Mouse (Mus musculus): Measurements from ENCODE around the gene Taok2.

Gene Taok2

DNA sequence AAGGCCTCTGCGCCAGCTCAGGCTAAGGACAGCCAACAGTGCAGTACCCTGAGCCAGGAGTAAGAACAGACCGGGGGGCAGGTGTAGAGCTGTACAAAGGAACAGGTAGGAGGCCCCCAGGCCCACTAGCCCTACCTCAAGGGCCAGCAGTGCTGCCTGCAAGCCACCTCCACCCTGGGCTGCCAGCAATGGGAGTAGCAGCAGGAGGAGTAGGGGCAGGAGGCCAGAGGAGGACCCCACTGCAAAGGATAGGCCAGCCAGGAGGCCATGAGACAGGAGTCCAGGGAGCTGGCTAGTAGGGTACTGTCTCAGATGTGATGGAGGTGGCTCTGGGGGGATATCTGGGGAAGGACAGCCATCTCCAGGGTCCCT, 14.0 kb downstream of the Taok2 start:
- in situ Hi-C loops (cut with MseI, MboI): no loop called here

DNA sequence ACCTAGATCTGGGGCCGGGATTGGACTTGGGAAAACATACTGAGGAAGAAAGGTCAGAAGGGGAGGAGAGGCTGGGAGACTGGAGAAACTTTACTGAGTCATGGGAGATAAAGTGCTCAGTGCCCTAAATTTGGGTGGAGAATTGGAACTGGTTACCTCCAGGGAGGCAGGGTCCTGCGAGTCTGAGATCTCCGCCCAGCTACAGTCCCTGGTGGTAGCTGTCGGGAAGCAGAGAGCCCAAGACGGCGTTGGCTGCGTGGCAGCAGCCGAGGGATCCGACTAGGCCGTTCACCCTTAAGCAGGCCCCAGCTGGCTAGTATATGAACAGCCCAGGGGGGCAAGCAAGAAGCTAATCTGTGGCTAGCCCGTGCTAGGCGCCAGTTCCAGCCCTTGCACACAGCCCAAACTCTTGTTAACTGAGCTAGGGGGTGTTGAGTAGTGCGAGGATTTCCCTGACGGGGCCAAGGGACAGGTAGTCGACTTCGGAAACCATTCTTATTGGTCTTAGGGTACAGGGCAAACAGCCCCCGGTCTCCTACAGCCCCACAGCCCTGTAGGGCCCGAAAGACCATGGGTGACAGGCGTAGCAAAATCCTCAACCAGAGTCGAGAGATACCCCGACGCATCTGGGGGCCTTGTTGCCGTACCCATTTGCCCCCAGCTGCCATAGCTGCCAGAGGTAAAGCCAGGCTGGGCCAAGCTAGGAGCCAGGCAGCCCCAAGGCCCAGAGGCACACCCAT, 14.6 kb downstream of the Taok2 start:
- in situ Hi-C loops (cut with MseI, MboI): no loop called here

DNA sequence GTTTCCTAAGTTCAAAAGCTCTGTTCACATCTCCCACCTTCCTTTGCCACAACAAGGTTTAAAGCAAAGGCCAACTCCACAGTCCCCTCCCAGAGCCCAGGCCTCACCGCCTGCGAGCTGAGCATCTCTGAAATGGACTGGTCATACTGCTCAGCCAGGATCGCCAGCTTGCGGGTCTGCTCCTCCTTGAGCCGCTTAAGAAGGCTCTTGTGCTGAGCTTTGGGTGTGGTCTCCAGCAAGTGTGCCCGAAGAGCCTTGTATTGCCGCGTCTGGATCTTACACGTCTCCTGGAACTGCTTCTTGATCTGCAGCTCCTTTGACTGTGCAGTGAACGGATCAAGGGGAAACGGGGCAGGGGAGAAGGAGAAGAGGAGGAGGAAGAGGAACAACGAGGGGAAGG, 16.5 kb downstream of the Taok2 start:
- in situ Hi-C loops (cut with MseI, MboI): no loop called here

DNA sequence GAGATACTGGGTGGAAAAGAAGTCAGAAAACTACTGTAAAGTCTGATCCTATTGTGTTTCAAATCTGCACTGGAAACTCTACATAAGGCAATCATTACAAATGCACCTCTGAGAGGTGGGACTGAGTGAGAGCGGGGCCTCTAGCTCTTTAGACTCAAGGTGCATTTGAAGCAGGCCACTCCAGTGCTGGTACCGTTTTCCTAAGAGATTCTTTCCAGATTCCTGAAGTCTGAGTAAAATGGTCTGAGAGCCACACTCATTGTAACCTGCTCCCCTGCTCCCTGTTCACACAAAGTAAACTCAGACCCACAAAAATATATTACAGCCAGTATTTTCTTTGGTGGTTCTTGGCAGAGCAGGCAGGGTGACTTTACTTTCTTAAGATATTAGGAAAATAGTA, 17.0 kb downstream of the Taok2 start:
- in situ Hi-C loops (cut with MseI, MboI): no loop called here

DNA sequence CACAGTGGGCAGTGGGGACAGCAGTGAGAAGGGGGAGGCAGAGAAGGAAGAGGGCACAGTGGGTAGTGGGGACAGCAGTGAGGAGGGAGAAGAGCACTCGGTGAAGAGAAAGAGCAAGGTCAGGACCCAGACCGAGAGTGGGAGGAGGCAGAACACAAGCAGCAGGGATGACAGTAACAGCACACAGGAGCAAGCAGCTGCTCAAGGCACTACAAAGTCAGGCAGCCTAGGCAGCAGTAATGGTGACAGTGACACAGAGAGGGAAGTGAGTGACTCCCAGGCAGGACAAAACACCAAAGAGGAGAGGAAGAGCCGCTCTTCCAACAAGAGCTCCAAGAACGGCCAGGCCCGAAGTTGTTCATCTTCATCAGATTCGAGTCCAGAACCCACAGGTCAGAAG, 20.7 kb downstream of the Taok2 start:
- in situ Hi-C loops (cut with MseI, MboI): no loop called here

DNA sequence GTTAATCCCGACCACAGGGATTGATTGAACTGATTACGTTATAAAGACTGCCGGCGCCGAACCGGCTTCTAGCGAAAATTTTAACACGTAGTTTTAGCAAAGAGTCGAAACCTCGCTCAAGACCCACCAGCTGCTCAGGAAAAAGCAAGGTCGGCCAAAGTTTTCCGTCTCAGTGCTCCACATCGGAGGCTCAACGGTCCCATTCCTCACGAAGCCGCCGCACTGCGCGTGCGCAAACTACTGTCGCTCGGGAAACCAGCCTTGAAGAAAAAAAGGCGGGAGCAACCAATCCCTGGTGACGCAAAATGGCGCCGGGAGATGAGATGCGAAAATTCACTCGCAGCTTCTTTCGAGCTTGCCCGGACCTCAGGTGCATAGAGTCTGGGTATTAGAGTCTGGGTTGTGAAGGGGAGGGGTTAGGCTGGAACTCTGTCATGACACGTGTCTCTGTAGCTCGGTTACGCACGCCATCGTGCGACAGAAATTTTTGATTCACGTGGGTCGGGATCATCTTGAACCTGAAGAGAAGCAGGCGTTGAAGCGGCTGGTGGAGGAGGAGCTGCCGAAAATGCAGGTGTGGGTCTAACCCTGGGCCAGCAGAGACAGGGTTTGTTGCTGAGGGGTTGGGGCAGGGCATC, 22.2 kb downstream of the Taok2 start, which contains the start of gene Ino80e:
Ino80e (minus strand) TSS at position 231 of the 638 bp plus-strand sequence.
- in situ Hi-C loops (cut with MseI, MboI): no loop called here

DNA sequence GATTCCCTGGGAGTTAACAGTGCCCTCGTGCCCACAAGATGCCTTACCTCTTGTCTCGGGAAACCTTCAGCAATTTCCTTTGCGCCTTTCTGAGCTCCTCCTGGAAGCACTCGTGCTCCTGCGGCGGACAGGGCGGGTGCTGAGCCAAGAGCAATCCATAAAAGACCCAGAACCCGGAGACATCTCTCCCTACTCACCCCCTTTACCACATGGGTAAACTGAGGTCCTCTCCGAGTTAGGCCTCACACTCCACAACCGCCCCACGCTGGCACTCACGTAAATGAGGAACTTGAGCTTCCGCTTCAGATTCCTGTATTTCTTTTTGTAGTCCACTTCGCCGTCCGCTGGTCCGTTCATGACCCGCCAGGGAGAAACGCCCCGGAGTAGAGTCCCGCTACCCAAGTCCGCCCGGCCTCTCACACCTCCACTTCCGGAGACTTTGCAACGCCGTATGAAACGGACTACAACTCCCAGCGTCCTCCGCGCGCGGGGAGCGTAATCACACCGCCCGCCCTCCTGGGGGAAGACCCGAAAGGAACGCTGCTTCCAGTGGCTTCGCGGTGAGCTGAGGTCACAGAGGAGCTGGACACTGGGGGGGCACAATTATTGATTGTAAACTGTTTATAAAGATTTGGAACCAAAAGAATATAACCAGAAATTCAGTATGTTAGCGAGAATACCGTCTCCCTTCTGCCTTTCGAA, 22.9 kb downstream of the Taok2 start, which contains the start of gene Hirip3:
Hirip3 (plus strand) TSS at position 544 of the 702 bp plus-strand sequence.
- in situ Hi-C loops (cut with MseI, MboI): no loop called here

DNA sequence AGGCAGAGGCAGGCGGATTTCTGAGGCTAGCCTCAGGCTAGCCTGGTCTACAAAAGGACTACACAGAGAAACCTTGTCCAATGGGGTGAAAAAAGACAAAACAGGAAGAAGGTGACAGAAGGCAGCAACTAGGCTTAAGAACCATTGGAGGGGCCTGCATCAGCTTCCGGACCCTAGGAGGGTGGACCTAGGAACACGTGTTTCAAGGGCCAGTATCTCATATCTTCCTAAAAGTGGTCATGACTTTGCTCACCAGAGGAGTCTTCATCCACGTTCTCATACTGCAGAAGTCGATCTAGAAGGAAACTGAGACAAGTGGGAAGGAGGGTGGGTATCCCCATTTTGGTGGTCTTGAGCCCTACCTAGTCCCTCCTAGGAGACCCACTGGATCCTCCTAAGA, 23.5 kb downstream of the Taok2 start:
- in situ Hi-C loops (cut with MseI, MboI): no loop called here

DNA sequence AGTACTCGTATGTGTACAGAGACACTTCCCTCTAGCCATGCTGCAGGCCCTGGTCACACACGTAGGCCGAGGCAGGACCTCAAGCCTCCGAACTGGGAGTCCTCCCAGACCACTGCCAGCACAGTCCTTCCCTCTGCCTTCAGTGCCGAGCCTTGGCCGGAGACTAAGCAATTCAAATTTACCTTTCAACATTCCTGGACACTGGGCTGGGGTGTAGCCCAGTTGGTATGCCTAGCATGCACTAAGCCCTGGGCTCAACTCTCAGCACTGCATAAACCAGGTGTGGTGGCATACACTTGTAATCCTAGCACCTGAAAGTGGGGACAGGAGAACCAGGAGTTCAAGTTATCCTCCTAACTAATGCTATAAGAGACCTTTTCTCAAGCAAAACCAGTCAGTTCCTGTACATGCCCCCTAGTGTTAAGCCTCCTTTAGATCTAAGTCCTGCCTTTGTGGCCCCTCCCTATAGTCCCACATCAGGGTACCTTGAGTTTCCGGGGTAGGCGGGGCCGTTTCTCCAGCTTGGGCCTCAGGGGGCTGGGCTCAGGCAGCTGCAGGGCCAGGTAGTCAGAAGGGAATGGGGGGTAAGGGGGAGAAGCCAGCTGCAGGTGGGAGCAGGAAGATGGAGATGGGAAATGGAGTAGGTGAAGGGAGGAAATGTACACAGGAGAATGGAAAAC, 27.6 kb downstream of the Taok2 start:
- in situ Hi-C loops (cut with MseI, MboI): no loop called here

DNA sequence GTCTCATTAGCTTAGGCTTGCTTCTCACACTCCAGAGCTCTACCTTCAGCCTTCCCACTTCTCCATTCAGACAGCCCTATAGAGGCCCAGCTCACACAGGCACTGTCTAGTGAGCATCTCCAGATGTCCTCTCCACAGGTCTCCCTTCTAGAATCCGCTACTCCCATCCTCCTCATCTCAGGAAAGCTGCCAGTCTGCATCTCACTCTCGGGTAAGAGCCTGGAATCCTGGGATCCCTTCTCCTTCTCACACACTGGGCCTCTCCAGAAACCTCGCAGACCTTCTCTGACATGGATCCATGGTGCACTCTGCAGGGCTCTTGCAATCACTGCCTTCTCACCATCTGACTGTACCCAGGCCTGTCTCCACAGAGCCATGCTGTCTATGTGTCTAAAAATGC, 28.9 kb downstream of the Taok2 start:
- in situ Hi-C loops (cut with MseI, MboI): no loop called here

DNA sequence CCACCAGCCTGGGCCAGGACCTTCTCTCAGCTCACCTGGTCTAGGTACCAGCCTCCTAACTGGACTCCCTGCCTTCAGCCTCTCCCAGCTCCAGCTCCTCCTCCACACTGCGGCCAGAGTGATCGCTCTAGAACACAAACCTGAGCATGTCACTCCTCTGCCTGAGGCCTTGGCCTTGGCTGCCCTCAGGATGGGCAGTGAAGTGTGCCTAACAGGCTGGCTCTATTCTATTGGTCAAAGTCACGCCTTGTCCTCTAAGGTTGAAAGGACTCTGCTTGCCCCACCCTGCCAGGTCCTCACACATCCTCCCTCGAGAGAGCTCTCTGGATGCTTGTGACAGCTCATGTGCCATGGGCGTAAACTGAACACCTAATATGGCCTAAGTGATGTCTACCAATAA, 31.0 kb downstream of the Taok2 start:
- in situ Hi-C loops (cut with MseI, MboI): no loop called here

DNA sequence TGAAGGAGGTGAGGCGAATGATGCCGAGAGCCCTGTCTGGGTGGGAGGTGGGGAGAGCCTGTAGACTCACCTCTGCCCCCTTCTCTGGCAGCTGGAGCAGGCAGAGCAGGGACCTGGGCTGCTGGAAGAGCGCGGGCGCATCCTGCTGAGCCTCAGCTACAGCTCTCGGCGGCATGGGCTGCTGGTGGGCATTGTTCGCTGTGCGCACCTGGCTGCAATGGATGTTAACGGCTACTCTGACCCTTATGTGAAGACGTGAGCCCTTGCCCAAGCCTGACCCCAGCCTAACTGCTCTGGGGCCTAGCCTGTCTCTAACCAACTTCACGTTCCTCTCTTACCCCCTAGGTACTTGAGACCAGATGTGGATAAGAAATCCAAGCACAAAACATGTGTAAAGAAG, 33.3 kb downstream of the Taok2 start:
- in situ Hi-C loops (cut with MseI, MboI): no loop called here

DNA sequence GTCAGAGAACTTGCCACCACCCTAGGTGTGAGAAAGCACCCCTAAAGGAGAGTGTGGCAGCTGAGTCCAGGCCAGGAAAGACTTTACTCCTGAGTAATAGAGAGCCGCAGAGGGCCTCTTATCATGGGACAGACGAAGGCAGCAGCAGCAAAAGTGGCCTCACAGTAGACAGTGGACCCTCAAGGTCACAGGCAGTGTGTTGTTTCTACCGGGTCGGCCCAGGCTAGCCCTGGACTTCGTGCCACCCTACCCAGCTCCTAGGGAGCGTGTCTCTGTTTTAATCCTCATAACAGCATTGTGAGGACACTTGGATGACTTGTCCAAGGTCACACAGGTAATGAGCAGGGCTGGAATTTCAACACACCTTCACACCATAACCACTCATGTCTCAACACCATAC, 34.3 kb downstream of the Taok2 start:
- in situ Hi-C loops (cut with MseI, MboI): no loop called here

DNA sequence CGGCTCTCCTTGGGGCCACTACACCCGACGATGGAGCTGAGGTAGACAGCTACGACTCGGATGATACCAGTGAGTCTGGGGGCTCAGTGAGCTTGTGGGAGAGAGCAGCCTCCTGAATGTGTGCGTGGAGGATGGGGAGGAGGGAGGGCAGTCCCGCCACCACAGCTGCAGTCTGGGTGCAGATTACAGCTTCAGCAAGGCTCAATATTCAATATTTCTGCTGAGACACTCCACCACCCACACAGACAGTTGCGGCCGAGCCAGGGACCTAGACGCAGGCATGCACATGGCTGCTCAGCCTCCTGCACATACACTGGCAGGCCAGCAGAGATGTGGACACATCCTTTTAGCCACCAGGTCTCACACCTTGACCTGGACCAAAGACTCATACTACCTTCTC, 35.7 kb downstream of the Taok2 start:
- in situ Hi-C loops (cut with MseI, MboI): loop anchor here in 1 of 2 experiments (25.0 kb wide), 1 partner anchor 114 kb away; the partner anchor contains the start of gene Sez6l2

DNA sequence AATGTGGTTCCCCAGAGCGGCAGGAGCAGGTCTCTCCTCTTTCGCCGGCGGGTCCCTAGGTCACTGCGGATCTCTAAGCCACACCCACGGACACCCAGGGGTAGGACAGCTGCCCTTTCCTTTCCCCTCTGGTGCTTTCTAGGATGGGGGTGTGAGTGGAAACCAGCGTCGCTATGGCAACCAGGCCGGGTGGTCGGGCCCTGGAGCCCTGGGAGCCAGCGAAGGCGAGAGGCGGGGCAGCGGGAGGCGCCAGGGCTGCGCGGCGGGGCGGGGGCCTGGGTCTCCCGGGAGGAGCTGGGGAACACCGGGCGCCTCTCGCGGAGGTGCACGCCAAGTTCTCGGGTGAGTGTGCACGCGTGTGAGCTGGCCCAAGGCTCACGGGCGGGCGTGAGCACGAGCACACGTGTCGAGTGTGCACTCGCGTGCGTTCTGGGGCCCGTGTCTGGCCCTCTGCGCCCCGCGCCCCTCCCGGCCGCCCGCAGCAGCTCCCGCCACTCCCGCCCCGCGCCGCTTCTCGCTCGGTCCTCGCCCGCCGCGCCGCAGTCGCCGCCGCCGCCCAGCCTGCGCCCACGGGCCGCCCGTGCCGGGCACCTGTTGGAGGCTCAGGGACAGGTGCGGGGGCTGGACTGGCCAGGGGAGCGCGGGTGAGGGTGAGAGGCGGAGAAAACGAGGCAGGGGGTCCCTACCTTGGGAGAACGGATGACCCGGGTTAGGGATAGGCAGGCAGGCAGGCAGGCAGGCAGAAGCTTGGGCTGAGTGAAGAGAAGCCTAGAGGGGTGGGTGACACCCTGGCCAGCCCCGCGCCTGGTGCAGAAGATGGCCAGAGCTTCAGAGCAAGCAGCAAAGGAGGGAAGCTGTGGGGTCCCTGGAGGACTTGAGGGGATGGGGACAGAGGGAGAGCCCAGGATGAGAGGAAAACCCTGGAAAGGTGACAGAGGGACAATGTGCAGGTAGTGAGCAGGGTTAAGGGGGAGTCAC, 36.8 kb downstream of the Taok2 start:
- in situ Hi-C loops (cut with MseI, MboI): loop anchor here in 1 of 2 experiments (25.0 kb wide), 1 partner anchor 115 kb away; the partner anchor contains the start of gene Sez6l2

DNA sequence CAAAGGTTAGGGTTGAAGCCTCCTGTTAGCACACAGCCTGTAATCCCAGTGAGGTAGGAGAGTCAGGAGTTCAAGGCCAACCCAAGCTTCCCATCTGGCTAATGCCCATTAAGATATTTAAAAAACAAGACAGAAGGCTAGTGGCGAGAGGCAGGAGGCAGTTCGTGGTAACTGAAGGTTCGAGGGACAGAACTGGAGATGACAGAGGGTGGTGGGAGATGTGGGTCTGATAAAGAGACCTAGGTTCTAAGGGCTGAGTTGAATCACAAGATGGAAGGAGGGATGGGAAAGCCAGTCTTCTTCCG, 37.4 kb downstream of the Taok2 start, which contains the start of gene Doc2a:
Doc2a (plus strand) TSS at position 301 of the 305 bp plus-strand sequence.
- in situ Hi-C loops (cut with MseI, MboI): loop anchor here in 1 of 2 experiments (25.0 kb wide), 1 partner anchor 115 kb away; the partner anchor contains the start of gene Sez6l2

DNA sequence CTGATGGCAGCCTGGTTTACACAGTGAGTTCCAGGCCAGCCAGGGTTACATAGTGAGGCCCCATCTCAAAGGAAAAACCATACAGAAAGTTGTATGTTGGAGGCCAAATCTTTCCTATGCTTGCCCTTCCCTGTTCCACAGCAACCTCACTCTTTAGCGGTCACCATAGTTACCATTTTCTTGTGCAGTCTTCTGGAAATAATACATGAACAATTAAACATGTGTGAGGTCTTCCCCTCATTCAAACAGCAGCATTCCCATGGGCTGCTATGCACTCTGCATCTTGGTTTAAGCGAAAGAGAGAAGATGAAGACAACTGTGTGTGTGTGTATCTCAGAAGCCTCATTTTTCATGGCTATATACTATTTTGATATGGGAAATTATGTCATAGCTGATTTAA, 39.0 kb downstream of the Taok2 start:
- in situ Hi-C loops (cut with MseI, MboI): loop anchor here in 1 of 2 experiments (25.0 kb wide), 1 partner anchor 117 kb away; the partner anchor contains the start of gene Sez6l2

DNA sequence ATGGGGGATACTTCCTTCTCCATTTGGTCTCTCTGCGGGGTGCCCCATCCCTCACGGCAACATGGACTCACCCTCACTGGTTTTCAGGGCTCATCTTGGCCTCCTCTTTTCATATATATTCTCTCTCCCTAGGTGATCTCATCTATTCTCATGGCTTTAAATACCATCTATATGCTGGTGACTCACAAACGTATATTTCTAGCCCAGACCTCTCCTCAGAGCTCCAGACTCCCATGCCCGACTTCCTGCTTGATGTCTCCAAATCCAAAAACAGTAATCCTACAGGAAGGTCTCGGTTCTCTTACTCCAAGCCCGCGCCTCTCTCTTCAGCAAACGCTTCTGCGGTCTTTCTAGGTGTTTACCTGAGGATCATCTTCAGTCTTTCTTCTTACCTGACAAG, 41.2 kb downstream of the Taok2 start:
- in situ Hi-C loops (cut with MseI, MboI): loop anchor here in 1 of 2 experiments (25.0 kb wide), 1 partner anchor 119 kb away; the partner anchor contains the start of gene Sez6l2

DNA sequence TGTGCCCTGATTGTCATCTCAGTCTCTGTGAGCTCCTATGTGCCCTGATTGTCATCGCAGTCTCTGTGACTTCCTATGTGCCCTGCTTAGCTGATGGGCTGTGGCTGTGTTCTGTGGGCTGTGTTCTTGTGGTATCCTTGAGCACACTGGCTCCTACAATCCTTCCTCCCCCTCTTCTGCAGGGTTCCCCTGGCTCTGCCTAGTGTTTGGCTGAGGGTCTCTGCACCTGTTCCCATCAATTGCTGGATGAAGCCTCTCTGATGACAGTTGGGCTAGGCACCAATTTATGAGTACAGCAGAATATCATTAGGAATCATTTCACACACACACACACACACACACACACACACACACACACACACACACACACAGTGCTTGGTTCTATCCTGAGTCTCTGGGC, 51.2 kb downstream of the Taok2 start:
- in situ Hi-C loops (cut with MseI, MboI): loop anchor here in 1 of 2 experiments (10.0 to 25.0 kb wide), 2 partner anchors 129 to 272 kb away; partner anchors contain the start of gene Sez6l2

DNA sequence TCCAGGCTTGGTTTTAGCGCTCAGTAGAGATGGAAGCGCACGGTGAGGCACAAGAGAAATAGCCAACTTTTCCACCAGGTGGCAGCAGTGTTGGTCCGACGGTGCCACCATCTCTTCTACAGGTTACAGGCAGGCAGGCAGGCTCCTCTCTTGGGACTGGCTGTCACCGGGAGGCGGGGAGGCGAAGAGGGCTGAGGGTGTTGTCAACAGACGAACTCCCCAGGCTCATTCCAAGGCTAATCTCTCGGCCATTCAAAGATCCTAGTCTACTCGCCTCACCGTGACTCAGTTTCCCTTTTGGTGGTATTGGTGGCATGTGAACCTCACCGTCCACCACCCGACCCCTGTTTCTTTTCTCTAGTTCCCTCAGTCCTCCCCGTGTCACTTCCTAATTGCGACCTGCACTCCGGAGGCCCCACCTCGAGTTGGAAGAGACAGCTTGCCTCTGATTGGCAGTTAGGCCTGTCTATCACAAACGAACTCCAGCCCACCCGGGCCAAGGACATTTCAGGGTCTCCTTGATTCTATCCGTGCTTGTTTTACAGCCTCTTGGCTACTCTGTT, 52.4 kb downstream of the Taok2 start:
- in situ Hi-C loops (cut with MseI, MboI): loop anchor here in 1 of 2 experiments (10.0 to 25.0 kb wide), 2 partner anchors 130 to 273 kb away; partner anchors contain the start of gene Sez6l2

Measured in mouse trophoblast stem cell (cell line).